Mouse (Mus musculus): Measurements from ENCODE around the gene Nabp1. TPM values are rescaled to one million over a fixed set of nuclear protein-coding genes. Genes with fewer than 3 reads are reported as not detected.

The Nabp1 gene
- total RNA-seq, 2 experiments from 2014 or later, result 16.0 to 28.3 TPM

Other genes with a start within 250 kb of the Nabp1 start
- 0.34 and 0.69 TPM in 2 replicates for gene Cavin2, start 189.3 kb downstream of the Nabp1 start, total RNA-seq (2015)
- gene Cavin2, start 189.3 kb downstream of the Nabp1 start, total RNA-seq (2017), result 0.33 and 0.37 TPM in 2 replicates